Mouse (Mus musculus) MEL (cell line): Measurements from ENCODE around the gene Exph5.

Source experiments
- CTCF ChIP-seq, 3 experiments: IDR thresholded peaks in 2 of 3; conservative IDR thresholded peaks in 1 of 3; 2 replicates each; pipeline ENCODE4 v1.5.1; 2011 to 2012; ENCODE audit warnings: low read length in 3 of 3, low read depth in 2 of 3, mild to moderate bottlenecking in 2 of 3, improper control_type of control experiment in 1 of 3, inconsistent platforms in 1 of 3, mixed read lengths in 1 of 3, moderate library complexity in 1 of 3; ENCODE audit not compliant: control insufficient read depth in 1 of 3, insufficient read depth in 1 of 3, poor library complexity in 1 of 3, severe bottlenecking in 1 of 3
- EP300 ChIP-seq, 2 experiments: IDR thresholded peaks; 2 replicates each; pipeline ENCODE4 v1.6.1; 2011; ENCODE audit warnings: improper control_type of control experiment in 2 of 2, low read length in 2 of 2, low read depth in 1 of 2, mild to moderate bottlenecking in 1 of 2
- HCFC1 ChIP-seq: IDR thresholded peaks from 2 replicates; pipeline ENCODE4 v1.6.1; 2012; ENCODE audit warnings: low read depth, mild to moderate bottlenecking, inconsistent platforms, low read length, improper control_type of control experiment, moderate library complexity
- JUND ChIP-seq: IDR thresholded peaks from 2 replicates; pipeline ENCODE4 v1.6.1; 2011; ENCODE audit warnings: low read depth, mild to moderate bottlenecking, improper control_type of control experiment, low read length
- MAFK ChIP-seq: IDR thresholded peaks from 2 replicates; pipeline ENCODE4 v1.6.1; 2011; ENCODE audit warnings: low read depth, mild to moderate bottlenecking, low read length, improper control_type of control experiment, borderline replicate concordance
- MAX ChIP-seq: IDR thresholded peaks from 2 replicates; pipeline ENCODE4 v1.6.1; 2011; ENCODE audit warnings: low read length, improper control_type of control experiment
- MXI1 ChIP-seq: IDR thresholded peaks from 2 replicates; pipeline ENCODE4 v1.6.1; 2011; ENCODE audit warnings: mild to moderate bottlenecking, low read depth, low read length, improper control_type of control experiment
- POLR2A ChIP-seq, 2 experiments: IDR thresholded peaks; 2 replicates each; pipeline ENCODE4 v1.6.1; 2011 to 2012; ENCODE audit warnings: low read length in 2 of 2, mild to moderate bottlenecking in 2 of 2, control low read depth in 1 of 2, improper control_type of control experiment in 1 of 2, low read depth in 1 of 2, moderate library complexity in 1 of 2; ENCODE audit not compliant: control insufficient read depth in 1 of 2, insufficient read depth in 1 of 2, poor library complexity in 1 of 2
- USF1 ChIP-seq: IDR thresholded peaks from 2 replicates; pipeline ENCODE4 v1.6.1; 2014; ENCODE audit warnings: low read depth, mild to moderate bottlenecking, inconsistent platforms, low read length, improper control_type of control experiment, moderate library complexity
- ZC3H11A ChIP-seq: IDR thresholded peaks from 2 replicates; pipeline ENCODE4 v1.6.1; 2012; ENCODE audit warnings: low read depth, mild to moderate bottlenecking, inconsistent platforms, low read length, improper control_type of control experiment
- ZNF384 ChIP-seq: IDR thresholded peaks from 2 replicates; pipeline ENCODE4 v1.6.1; 2012; ENCODE audit warnings: low read depth, mild to moderate bottlenecking, inconsistent platforms, low read length, improper control_type of control experiment

GRCm38 (mm10) chr9:53268036-53268435, 33.4 kb upstream of the Exph5 start:
- TF ChIP-seq MXI1 (no peak), ZNF384 (no peak), CTCF (IDR thresholded peaks at IDR 0.05 in 2 of 3, conservative IDR thresholded peaks at IDR 0.05 in 1 of 3; ENCODE audit: control insufficient read depth in 1 of 3, insufficient read depth in 1 of 3, low read depth in 2 of 3, low read length in 3 of 3, poor library complexity in 1 of 3, severe bottlenecking in 1 of 3) (no peak), MAX (no peak), USF1 (no peak), EP300 (IDR thresholded peaks at IDR 0.05; ENCODE audit: low read depth in 1 of 2, low read length in 2 of 2) (no peak), POLR2A (IDR thresholded peaks at IDR 0.05; ENCODE audit: control insufficient read depth in 1 of 2, insufficient read depth in 1 of 2, low read depth in 1 of 2, low read length in 2 of 2, poor library complexity in 1 of 2) (no peak), ZC3H11A (no peak), HCFC1 (no peak), JUND (no peak), MAFK (no peak)
